Mouse (Mus musculus) cerebellum, postnatal 25 days (tissue): ENCODE results near the gene Fam160a2.
"Not testable (repeated sequence)": the region's sequence is repeated elsewhere in the genome, so short reads cannot be mapped to it uniquely, and the experiment has no call there.

Experiments
- DNase-seq, 2 experiments: peaks; one replicate each; pipeline ENCODE4 v3.0.0; 2021; ENCODE audit warnings: mixed read lengths in 2 of 2

Fam160a2 gene

DNA sequence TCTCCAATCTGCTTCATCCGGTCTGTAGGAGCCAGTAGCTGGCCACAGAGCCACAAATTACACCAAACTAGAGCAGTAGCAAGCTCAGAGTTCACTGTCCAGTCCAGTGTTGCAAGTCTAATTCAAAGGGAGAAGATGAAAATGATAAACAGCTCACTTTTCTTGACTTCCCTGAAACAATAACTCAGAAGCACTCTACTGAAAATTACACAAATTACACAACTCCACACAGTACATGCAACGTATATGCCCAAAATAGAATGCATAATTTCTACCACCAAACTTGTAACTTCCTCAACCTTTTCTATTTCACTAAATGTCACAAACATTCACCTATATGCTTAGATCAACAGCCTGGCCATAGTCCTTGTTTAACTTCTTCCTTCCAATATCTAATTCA is 9.6 kb downstream of the Fam160a2 start:
- DNase-seq, result no peak

DNA sequence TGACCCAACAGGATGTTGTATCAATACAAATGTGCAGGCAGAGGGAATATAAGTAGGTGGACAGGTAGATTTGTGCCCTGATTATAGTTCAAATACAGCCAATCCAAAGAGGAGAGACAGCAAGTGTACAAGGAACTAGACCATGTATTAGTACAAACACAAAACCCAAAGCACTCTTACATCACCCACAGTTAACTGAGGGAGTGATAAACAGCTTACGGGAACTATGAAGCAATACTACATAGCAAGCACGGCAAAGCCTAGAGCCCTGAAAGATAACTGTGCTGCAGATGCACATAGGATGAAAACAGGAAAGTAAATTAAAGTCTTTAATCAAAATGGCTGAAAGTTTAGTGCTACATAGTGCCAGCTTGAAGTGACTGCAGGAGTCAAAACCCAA is 12.2 kb downstream of the Fam160a2 start:
- DNase-seq, result no peak

DNA sequence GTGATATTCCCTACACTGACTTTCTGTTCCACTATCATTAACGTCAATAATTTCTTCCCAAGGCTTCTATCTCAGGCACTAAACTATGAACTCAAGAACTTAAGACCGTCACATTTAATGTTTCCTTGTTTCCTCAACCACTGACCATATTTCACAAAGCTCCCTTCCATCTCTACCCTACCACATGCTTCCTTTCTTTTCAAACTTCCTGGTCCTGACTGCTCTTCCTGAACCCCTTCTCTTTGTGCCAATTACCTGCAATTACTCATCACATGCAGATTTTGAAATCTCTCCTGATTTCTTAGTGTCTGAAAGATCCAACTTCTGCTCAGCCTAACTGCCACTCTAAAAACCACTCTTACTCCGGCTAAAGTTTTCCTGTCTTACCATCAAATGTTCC is 19.5 kb downstream of the Fam160a2 start:
- no peak for DNase-seq

DNA sequence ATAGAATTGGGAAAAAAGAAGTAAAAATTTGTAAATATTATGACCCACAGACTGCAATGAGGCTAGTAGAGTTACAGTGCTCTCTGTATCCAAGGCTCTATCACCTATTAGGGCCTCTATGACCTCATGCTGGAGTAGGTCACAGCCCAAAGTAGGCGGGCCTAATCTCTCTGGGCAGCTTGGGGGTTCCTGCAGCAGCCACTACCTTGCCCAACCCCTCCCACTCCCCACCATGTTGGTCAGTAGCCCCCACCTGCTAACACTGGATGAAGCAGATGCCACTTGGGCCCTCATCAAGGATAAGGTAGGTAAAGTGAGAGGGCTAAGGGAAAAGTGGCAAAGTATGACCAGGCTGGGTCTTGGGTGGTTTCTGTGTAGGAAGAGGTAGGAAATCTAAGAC is 25.0 kb downstream of the Fam160a2 start, which contains the start of gene Gm5901:
Gene Gm5901 (plus strand): TSS at position 173 of the 400 bp plus-strand sequence.
- no peak for DNase-seq

DNA sequence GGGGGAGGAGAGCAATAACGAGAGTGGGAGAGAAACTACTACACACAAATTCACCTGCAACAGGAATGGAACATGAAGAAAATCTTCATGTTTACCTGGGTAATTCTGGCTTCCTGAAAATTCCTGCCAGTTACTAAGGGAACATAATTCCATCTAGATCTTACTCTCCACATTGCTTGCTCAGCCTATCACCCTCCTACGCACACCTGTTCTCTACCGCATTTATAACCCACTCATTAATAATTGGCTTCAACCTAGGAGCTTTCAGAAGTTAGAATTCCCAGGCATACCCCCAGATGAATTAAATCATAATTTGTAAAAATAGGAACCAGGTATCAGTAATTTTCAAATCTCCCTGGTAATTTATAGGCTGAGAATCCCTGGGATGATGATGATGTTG is 25.9 kb downstream of the Fam160a2 start:
- no peak for DNase-seq

DNA sequence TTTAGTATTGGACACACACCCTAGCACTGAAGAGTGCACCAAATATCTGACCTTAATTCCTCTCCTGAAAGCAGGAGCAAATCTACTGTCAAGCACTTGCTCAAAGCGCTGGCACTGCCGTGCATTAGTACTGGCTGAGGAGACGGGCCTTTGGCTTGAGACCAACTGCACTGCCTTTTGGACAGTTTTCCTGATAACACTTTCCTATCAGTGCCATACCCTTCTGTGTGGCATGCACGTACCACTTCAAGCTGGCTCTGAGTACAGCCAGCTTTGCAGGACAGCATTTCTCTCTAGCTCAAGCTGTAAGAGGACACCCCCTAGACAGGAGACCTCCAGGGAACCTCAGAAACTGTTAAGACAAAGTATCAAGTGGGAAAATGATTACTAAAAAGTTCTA is 26.3 kb downstream of the Fam160a2 start:
- DNase-seq, result peak; percentile 17 to 61

DNA sequence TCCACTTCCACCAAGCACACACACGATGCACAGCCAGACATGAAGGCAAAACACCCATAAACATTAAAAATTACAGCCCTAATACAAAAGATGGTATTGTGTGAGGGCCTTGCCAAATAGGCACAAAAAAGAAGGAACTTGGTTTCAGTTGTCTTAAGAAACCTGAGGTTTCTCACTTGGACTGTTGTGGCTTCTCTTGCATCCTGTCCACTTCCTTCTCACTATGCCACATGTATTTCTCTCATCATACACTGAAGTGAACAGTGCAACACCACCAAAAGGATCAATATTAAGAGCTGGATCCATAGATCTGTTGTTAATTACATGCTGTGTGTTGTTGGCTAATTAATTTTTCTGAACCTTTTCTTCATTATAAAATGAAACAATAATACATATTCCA is 26.9 kb downstream of the Fam160a2 start:
- DNase-seq, result no peak

DNA sequence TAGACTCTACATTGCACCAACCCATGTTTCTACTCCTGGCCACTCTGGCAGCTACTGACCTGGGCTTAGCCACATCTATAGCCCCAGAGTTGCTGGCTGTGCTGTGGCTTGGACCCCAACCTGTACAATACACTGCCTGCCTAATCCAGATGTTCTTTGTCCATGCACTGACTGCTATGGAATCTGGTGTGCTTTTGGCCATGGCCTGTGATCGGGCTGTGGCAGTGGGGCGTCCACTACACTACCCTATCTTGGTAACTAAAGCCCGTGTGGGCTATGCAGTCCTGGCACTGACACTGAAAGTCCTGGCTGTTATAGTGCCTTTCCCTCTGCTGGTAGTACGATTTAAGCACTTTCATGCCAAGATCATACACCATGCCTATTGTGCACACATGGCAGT is 31.3 kb downstream of the Fam160a2 start:
- no peak for DNase-seq

DNA sequence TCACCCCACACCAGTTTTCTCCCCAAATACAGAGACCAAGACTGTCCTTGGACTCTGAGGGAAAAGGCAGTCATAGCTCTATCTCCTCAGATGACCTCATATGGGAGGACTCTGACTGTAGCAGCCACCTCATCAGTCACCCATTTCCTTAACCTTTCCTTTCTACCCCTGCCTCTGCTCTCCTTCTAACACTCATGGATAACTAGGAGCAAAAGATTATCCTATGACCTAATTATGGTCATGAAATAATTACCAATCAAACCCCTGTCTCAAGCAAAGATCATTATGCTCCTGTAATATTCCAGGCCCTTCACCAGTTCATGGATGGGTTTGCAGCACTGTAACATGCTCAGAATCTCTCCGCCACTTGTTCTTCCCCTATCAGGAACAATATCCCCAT is 31.9 kb downstream of the Fam160a2 start, which contains the start of gene Olfr692:
Gene Olfr692 (plus strand): TSS at position 301 of the 400 bp plus-strand sequence.
- no peak for DNase-seq

DNA sequence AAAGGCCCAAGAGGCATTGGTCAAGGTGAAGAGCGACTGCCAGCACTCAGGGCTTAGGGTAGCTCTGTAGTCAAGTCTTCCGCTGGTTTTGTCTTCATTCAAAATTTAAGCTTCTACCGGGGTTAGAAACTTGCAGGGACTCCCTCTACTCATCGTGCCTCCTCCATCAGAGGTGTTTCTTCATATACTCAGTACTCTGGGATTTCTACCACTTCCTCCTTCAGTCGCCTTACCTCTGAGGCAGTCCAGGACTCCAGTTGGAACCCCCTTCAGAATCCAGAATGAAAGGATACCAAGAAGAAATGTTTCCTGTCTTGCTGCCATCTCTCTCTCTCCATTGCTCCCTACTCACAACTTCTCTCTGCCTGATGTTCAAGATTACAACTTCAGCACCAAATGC is 32.6 kb downstream of the Fam160a2 start:
- DNase-seq, result no peak

DNA sequence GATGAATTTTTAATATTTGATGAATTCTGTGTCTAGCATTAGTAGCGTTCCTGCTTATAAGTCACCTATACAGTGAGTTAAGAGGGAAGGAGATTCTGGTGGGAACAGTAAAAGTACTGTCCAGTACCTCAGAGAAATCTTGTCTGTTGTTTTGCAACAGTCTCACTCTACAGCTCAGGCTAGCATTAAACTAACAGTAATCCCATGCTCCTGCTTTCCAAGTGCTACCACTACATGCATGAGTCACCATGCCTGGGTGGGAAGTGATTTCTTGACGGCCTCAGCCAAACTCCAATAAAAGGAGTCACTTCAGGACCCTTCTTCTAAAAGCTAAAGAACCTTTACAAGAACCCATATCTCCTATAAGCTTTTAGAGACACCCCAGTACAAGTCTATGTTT is 38.1 kb downstream of the Fam160a2 start:
- no peak for DNase-seq

DNA sequence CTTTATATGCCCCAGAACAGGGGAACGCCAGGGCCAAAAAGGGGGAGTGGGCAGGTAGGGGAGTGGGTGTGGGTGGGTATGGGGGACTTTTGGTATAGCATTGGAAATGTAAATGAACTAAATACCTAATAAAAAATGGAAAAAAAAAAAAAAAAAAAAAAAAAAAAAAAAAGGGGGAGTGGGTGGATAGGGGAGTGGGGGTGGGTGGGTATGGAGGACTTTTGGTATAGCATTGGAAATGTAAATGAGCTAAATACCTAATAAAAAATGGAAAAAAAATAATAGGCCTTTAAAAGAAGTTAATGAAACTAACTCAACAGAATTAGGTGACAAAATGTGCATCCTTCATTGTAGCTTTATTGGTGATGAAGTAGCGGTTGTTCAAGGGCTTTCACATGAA is 43.4 kb downstream of the Fam160a2 start:
- not testable (repeated sequence) for DNase-seq

DNA sequence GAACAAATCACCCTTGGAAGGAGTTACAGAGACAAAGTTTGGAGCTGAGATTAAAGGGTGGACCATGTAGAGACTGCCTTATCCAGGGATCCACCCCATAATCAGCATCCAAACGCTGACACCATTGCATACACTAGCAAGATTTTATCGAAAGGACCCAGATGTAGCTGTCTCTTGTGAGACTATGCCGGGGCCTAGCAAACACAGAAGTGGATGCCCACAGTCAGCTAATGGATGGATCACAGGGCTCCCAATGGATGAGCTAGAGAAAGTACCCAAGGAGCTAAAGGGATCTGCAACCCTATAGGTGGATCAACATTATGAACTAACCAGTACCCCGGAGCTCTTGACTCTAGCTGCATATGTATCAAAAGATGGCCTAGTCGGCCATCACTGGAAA is 43.8 kb downstream of the Fam160a2 start:
- DNase-seq, result not testable (repeated sequence)

DNA sequence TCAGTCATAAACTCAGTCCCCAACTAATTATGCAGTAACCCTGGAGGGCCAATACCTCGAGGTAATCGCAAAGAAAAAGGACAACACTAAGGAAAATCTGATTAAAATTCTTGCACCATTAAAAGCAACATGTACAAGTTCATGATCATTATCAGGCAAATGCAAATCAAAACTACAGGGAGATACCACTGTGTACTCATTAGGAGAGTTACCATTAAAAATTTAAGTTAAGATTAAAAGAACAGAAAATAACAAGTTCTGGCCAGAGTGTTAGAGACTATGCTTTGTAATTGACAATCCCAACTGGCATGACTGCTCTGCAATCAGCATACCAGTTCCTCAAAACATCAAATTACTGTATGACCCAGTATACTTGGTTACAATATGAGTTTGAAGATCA is 57.1 kb downstream of the Fam160a2 start:
- DNase-seq, result no peak

DNA sequence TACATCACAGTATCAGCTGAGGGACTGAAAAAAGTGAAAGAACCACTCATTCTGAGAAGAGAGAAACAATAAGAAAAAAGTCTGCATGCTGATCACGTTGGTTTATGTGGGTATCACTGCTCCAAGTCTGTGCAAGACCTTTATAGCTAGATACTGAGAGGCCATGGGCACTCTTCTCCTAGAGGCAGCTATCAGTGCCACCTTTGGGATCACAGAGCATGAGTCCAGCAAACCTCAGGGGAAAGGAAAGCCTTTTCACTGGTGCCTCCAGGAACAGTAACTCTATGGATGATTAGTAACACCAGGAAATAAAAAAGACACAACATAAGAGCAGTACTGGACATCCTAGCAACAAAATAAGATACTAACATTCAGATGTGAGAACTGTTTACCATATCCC is 57.7 kb downstream of the Fam160a2 start, which contains the start of gene Olfr691:
Gene Olfr691 (minus strand): TSS at position 101 of the 400 bp plus-strand sequence.
- no peak for DNase-seq

DNA sequence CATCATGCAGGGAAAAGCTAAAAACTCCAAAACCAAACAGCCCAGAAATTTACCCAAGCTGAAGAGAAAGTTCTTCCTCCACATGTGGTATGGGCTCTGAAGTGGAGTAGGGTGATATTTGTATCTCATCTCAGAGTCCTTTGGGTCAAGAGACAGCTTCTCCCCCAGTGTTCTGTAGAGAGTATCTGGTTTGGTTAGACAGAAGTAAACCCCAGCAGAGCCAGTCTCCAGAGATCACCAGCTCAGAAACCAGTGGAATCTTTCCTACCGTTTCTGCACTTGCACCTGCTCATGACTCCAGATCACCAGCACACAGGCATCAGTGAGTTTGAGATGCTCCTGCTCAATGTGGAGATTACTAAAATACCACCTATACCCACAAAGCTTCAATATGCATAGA is 65.8 kb downstream of the Fam160a2 start, which contains the start of gene Olfr690:
Gene Olfr690 (minus strand): TSS at position 101 of the 400 bp plus-strand sequence.
- no peak for DNase-seq

DNA sequence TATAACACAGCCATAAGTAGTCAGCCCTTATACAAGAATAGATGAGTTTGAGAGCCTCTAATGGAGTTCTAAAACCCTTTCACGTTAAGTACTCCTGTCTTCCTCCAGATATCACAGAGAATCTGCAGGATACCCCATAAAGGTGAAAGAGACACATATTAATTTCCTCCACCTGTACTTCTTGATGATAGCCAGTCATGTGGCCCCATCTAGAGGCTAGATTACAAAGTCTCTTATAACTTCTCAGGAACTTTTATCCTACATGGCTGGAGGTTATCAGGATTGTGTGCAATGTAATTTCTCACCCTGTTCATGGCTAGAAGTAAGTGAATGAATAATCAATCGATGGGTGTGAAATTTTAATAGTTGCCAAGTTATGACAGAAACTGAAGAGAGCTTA is 74.6 kb downstream of the Fam160a2 start:
- DNase-seq, result no peak
